Mouse (Mus musculus) MEL (cell line): Measurements from ENCODE around the gene Il1f10. TPM values are rescaled to one million over a fixed set of nuclear protein-coding genes. Genes with fewer than 3 reads are reported as not detected.
A peak's percentile ranks its signal among the peaks of the same experiment; 100 is the strongest.

ENCODE experiments used
- DNase-seq: peaks from one replicate; pipeline ENCODE4 v3.0.0; 2011; ENCODE audit warnings: low read depth, low spot score
- H3K27ac ChIP-seq: 2 replicates; pipeline ENCODE4 v1.5.1; 2012; ENCODE audit warnings: low read depth, mild to moderate bottlenecking, control low read depth, low read length, moderate library complexity; ENCODE audit not compliant: control insufficient read depth
- H3K27me3 ChIP-seq, 2 experiments: fragments of 150-350 bp in 1 of 2; sonication (generic) in 1 of 2; 2 replicates each; pipeline ENCODE4 v1.6.1; 2012; ENCODE audit warnings: low read length in 2 of 2, mild to moderate bottlenecking in 2 of 2, improper control_type of control experiment in 1 of 2, moderate library complexity in 1 of 2; ENCODE audit not compliant: insufficient read depth in 2 of 2, control insufficient read depth in 1 of 2
- H3K36me3 ChIP-seq, 2 experiments: 2 replicates each; pipeline ENCODE4 v1.6.1; 2012 to 2014; ENCODE audit warnings: low read length in 2 of 2, improper control_type of control experiment in 1 of 2, inconsistent platforms in 1 of 2, mild to moderate bottlenecking in 1 of 2; ENCODE audit not compliant: insufficient read depth in 2 of 2, control insufficient read depth in 1 of 2
- H3K4me1 ChIP-seq, 2 experiments: fragments of 150-350 bp in 1 of 2; sonication (generic) in 1 of 2; 2 replicates each; pipeline ENCODE4 v1.6.1; 2012; ENCODE audit warnings: low read length in 2 of 2, improper control_type of control experiment in 1 of 2, mild to moderate bottlenecking in 1 of 2; ENCODE audit not compliant: insufficient read depth in 2 of 2, control insufficient read depth in 1 of 2
- H3K4me3 ChIP-seq, 2 experiments: fragments of 150-350 bp in 1 of 2; sonication (generic) in 1 of 2; 2 replicates each; pipeline ENCODE4 v1.5.1; 2012; ENCODE audit warnings: low read depth in 2 of 2, low read length in 2 of 2, mild to moderate bottlenecking in 2 of 2, moderate library complexity in 2 of 2, control low read depth in 1 of 2, improper control_type of control experiment in 1 of 2; ENCODE audit not compliant: control insufficient read depth in 1 of 2, insufficient read depth in 1 of 2
- H3K79me2 ChIP-seq: 2 replicates; pipeline ENCODE4 v1.6.1; 2012; ENCODE audit warnings: mild to moderate bottlenecking, low read length, moderate library complexity; ENCODE audit not compliant: control insufficient read depth, poor library complexity, insufficient read depth
- H3K9ac ChIP-seq: 2 replicates; pipeline ENCODE4 v1.6.1; 2012; ENCODE audit warnings: low read depth, mild to moderate bottlenecking, control low read depth, low read length, moderate library complexity; ENCODE audit not compliant: control insufficient read depth, poor library complexity, severe bottlenecking
- H3K9me3 ChIP-seq: fragments of 150-350 bp; sonication (generic); replicated peaks from 2 replicates; pipeline ENCODE4 v1.6.1; 2012; ENCODE audit warnings: mild to moderate bottlenecking, low read length, improper control_type of control experiment, moderate library complexity; ENCODE audit not compliant: insufficient read depth
- BHLHE40 ChIP-seq: IDR thresholded peaks from 2 replicates; pipeline ENCODE4 v1.6.1; 2012; ENCODE audit warnings: low read depth, mild to moderate bottlenecking, inconsistent platforms, low read length, improper control_type of control experiment, borderline replicate concordance
- CHD1 ChIP-seq: IDR thresholded peaks from 2 replicates; pipeline ENCODE4 v1.6.1; 2012; ENCODE audit warnings: low read depth, mild to moderate bottlenecking, inconsistent platforms, low read length, improper control_type of control experiment
- CTCF ChIP-seq, 3 experiments: IDR thresholded peaks in 2 of 3; conservative IDR thresholded peaks in 1 of 3; 2 replicates each; pipeline ENCODE4 v1.5.1; 2011 to 2012; ENCODE audit warnings: low read length in 3 of 3, low read depth in 2 of 3, mild to moderate bottlenecking in 2 of 3, improper control_type of control experiment in 1 of 3, inconsistent platforms in 1 of 3, mixed read lengths in 1 of 3, moderate library complexity in 1 of 3; ENCODE audit not compliant: control insufficient read depth in 1 of 3, insufficient read depth in 1 of 3, poor library complexity in 1 of 3, severe bottlenecking in 1 of 3
- ELF1 ChIP-seq: IDR thresholded peaks from 2 replicates; pipeline ENCODE4 v1.6.1; 2014; ENCODE audit warnings: low read depth, mild to moderate bottlenecking, inconsistent platforms, low read length, improper control_type of control experiment, moderate library complexity
- EP300 ChIP-seq, 2 experiments: IDR thresholded peaks; 2 replicates each; pipeline ENCODE4 v1.6.1; 2011; ENCODE audit warnings: improper control_type of control experiment in 2 of 2, low read length in 2 of 2, low read depth in 1 of 2, mild to moderate bottlenecking in 1 of 2
- ETS1 ChIP-seq: IDR thresholded peaks from 2 replicates; pipeline ENCODE4 v1.6.1; 2012; ENCODE audit warnings: low read depth, mild to moderate bottlenecking, inconsistent platforms, low read length, improper control_type of control experiment, moderate library complexity
- GABPA ChIP-seq: IDR thresholded peaks from 2 replicates; pipeline ENCODE4 v1.6.1; 2012; ENCODE audit warnings: low read depth, mild to moderate bottlenecking, inconsistent platforms, low read length, improper control_type of control experiment, moderate library complexity
- GATA1 ChIP-seq: IDR thresholded peaks from 2 replicates; pipeline ENCODE4 v1.6.1; 2011; ENCODE audit warnings: low read depth, low read length, improper control_type of control experiment
- KAT2A ChIP-seq: conservative IDR thresholded peaks from 2 replicates; pipeline ENCODE4 v1.6.1; 2012; ENCODE audit warnings: low read depth, low read length, improper control_type of control experiment, inconsistent platforms
- MAFK ChIP-seq: IDR thresholded peaks from 2 replicates; pipeline ENCODE4 v1.6.1; 2011; ENCODE audit warnings: low read depth, mild to moderate bottlenecking, low read length, improper control_type of control experiment, borderline replicate concordance
- MAZ ChIP-seq: IDR thresholded peaks from 2 replicates; pipeline ENCODE4 v1.6.1; 2012; ENCODE audit warnings: low read depth, mild to moderate bottlenecking, inconsistent platforms, low read length, improper control_type of control experiment
- MXI1 ChIP-seq: IDR thresholded peaks from 2 replicates; pipeline ENCODE4 v1.6.1; 2011; ENCODE audit warnings: mild to moderate bottlenecking, low read depth, low read length, improper control_type of control experiment
- MYB ChIP-seq: IDR thresholded peaks from 2 replicates; pipeline ENCODE4 v1.6.1; 2011; ENCODE audit warnings: mild to moderate bottlenecking, low read depth, low read length, improper control_type of control experiment
- MYC ChIP-seq: IDR thresholded peaks from 2 replicates; pipeline ENCODE4 v1.6.1; 2011; ENCODE audit warnings: low read depth, mild to moderate bottlenecking, low read length, improper control_type of control experiment, moderate library complexity
- NELFE ChIP-seq: IDR thresholded peaks from 2 replicates; pipeline ENCODE4 v1.6.1; 2011; ENCODE audit warnings: low read depth, low read length, improper control_type of control experiment
- POLR2AphosphoS2 ChIP-seq: IDR thresholded peaks from 2 replicates; pipeline ENCODE4 v1.6.1; 2011; ENCODE audit warnings: low read length, improper control_type of control experiment
- RAD21 ChIP-seq: IDR thresholded peaks from 2 replicates; pipeline ENCODE4 v1.6.1; 2011; ENCODE audit warnings: mild to moderate bottlenecking, low read depth, low read length, improper control_type of control experiment
- SMC3 ChIP-seq: IDR thresholded peaks from 2 replicates; pipeline ENCODE4 v1.6.1; 2011; ENCODE audit warnings: low read depth, low read length, improper control_type of control experiment
- TBP ChIP-seq: IDR thresholded peaks from 2 replicates; pipeline ENCODE4 v1.8.0; 2011; ENCODE audit warnings: low read depth, low read length, improper control_type of control experiment
- TCF12 ChIP-seq: IDR thresholded peaks from 2 replicates; pipeline ENCODE4 v1.6.1; 2014; ENCODE audit warnings: low read depth, mild to moderate bottlenecking, inconsistent platforms, low read length, improper control_type of control experiment, moderate library complexity
- UBTF ChIP-seq: IDR thresholded peaks from 2 replicates; pipeline ENCODE4 v1.6.1; 2012; ENCODE audit warnings: low read depth, mild to moderate bottlenecking, inconsistent platforms, low read length, improper control_type of control experiment, moderate library complexity, borderline replicate concordance; ENCODE audit not compliant: insufficient read depth
- ZC3H11A ChIP-seq: IDR thresholded peaks from 2 replicates; pipeline ENCODE4 v1.6.1; 2012; ENCODE audit warnings: low read depth, mild to moderate bottlenecking, inconsistent platforms, low read length, improper control_type of control experiment
- ZNF384 ChIP-seq: IDR thresholded peaks from 2 replicates; pipeline ENCODE4 v1.6.1; 2012; ENCODE audit warnings: low read depth, mild to moderate bottlenecking, inconsistent platforms, low read length, improper control_type of control experiment
- polyA plus RNA-seq, 2 experiments: library from polyadenylated mRNA; stranded (reverse) in 1 of 2; unstranded in 1 of 2; fragments of >175 nt in 1 of 2; fragments of >200 nt in 1 of 2; gene quantifications; 2 replicates each; pipeline versions ENCODE4 v1.2.1 to v1.2.4; 2012; ENCODE audit warnings: low replicate concordance in 2 of 2, low read depth in 1 of 2; ENCODE audit not compliant: insufficient read length in 2 of 2, insufficient read depth in 1 of 2, missing spikeins in 1 of 2
- total RNA-seq: library from RNA; depleted of rRNA; stranded (reverse); fragments of 300-350 nt; gene quantifications from 2 replicates; pipeline ENCODE4 v1.2.3, GENCODE M21; 2012

Gene Il1f10
- total and polyA plus RNA-seq, 3 experiments = not detected

GRCm38 (mm10) chr2:24296837-24297236 lies 5.8 kb downstream of the Il1f10 start:
- no peaks in the 10 kb centered on the region for H3K4me1 ChIP-seq
- H3K36me3 ChIP-seq = no peaks in the 10 kb centered on the region
- no peak overlapping the region for H3K4me3 ChIP-seq
- no peaks in the 10 kb centered on the region for H3K79me2 ChIP-seq
- no peak for TF ChIP-seq POLR2AphosphoS2
- no peak for TF ChIP-seq EP300 (IDR thresholded peaks at IDR 0.05; ENCODE audit: low read depth in 1 of 2, low read length in 2 of 2)
- TF ChIP-seq CTCF (IDR thresholded peaks at IDR 0.05 in 2 of 3, conservative IDR thresholded peaks at IDR 0.05 in 1 of 3; ENCODE audit: control insufficient read depth in 1 of 3, insufficient read depth in 1 of 3, low read depth in 2 of 3, low read length in 3 of 3, poor library complexity in 1 of 3, severe bottlenecking in 1 of 3) = peak; percentile 8 to 77 (median 64); a peak in 5 of 6 replicates
- no peak for TF ChIP-seq BHLHE40
- TF ChIP-seq RAD21 = peak; percentile 69
- TF ChIP-seq KAT2A = no peak
- no peak for TF ChIP-seq MAZ
- no peak for TF ChIP-seq MYC
- peak; percentile 44 for TF ChIP-seq SMC3
- no peak for TF ChIP-seq ELF1
- no peak for TF ChIP-seq UBTF
- TF ChIP-seq ZC3H11A = no peak
- TF ChIP-seq MAFK = no peak
- no peak for TF ChIP-seq MXI1
- no peak for TF ChIP-seq ETS1
- no peak for TF ChIP-seq GABPA
- TF ChIP-seq ZNF384 = no peak
- TF ChIP-seq TBP = no peak
- no peak for TF ChIP-seq CHD1
- no peak overlapping the region for H3K9ac ChIP-seq
- H3K9me3 ChIP-seq = no peaks in the 10 kb centered on the region
- no peak overlapping the region for H3K27ac ChIP-seq
- no peaks in the 10 kb centered on the region for H3K27me3 ChIP-seq
- peak; percentile 54 for DNase-seq

- Histone ChIP-seq H3K9ac (no peak overlapping the region), H3K4me3 (no peak overlapping the region), H3K9me3 (no peaks in the 10 kb centered on the region), H3K4me1 (no peaks in the 10 kb centered on the region), H3K27me3 (no peaks in the 10 kb centered on the region), H3K27ac (no peak overlapping the region), H3K36me3 (no peaks in the 10 kb centered on the region), H3K79me2 (no peaks in the 10 kb centered on the region)
- no peak for DNase-seq
- TF ChIP-seq TBP (no peak), MYB (no peak), GATA1 (no peak), GABPA (no peak), TCF12 (no peak), NELFE (no peak)
Observed at GRCm38 (mm10) chr2:24311302-24312001, 20.5 kb downstream of the Il1f10 start.
